Mouse (Mus musculus): ENCODE results near the gene Slc25a1.

- TF ChIP-seq CTCF (IDR thresholded peaks at IDR 0.05; ENCODE audit: extremely low read depth, insufficient read depth, low read length) (no peak), POLR2A (IDR thresholded peaks at IDR 0.05; ENCODE audit: extremely low read depth, insufficient read depth, low read length) (no peak)
Observed at GRCm38 (mm10) chr16:17939255-17939751, 11.3 kb upstream of the Slc25a1 start.
